Mouse (Mus musculus) mature B cell (primary cell): Measurements from ENCODE around the gene Fbxo36.

ENCODE experiments used
- in situ Hi-C: fragments of 300-500 bp; cut with MboI; formaldehyde crosslinking; loops from 2 replicates; pipeline ENCODE4 v1.14.3; 2019

Gene Fbxo36

DNA sequence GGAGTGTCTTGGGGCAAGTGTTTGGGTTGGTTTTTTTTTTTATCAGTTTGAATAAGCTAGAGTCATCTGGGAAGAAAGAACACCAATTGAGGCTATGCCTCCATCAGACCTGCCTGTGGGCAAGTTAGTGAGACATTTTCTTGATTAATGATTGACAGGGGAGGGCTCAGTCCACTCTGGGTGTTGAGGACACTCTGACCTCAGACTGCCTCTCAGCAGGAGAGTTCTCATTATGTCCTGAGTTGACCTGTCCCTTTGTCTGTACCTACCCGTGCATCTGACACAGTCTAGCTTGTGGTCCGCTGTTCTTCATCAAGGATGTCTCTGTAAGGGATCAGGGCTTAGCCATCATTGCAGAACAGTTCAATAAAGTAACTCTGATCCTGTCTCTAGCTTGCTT is 107.7 kb downstream of the Fbxo36 start:
- in situ Hi-C loops, result no loop called here
